Mouse (Mus musculus): ENCODE measurements around the gene Gbp7.
"Not testable (repeated sequence)": the region's sequence is repeated elsewhere in the genome, so short reads cannot be mapped to it uniquely, and the experiment has no call there.

Gene Gbp7

DNA sequence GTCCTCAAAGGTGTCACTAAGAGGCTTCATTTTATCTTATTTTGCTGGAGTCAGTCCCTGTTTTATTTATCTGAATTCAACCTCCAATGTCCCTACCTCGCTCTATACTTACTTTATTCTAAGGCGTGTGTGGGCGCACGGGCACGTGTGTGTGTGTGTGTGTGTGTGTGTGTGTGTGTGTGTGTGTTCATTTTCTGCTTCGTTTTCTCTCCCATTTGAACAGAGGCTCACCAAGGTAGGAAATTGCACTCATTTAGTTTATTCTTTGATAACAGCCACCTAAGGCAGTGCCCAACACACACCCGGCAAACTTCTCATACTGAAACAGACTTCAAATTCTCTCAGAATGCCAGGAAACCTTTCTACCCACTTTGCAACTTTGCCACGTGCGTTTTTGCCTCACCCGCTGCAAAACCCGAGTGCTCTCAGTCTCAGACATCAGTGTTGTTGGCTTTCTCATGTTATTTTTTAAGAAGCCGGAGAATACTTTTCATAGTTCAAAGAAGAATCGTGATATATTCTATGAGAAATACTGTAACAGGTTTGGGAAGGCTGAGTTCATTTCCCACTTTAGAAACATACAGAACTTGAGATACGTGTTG is 31.0 kb downstream of the Gbp7 start:
- no peak for DNase-seq (ENCODE audit: low read depth, low spot score)

DNA sequence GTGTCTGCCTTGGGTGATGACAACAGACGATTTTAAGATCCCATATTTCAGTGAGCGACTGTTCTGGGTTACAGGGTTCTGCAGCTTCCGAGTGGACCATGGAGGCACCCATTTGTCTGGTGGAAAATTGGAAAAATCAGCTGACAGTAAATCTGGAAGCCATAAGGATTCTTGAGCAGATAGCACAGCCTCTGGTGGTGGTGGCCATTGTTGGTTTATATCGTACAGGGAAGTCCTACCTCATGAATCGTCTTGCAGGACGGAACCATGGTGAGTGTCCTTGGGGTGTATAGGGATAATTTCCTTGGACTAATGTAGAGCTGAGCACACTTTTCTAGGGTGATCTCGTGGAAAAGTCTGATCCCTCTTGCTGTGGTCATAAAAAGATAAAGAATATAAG is 31.5 kb downstream of the Gbp7 start:
- DNase-seq (ENCODE audit: low read depth, low spot score): no peak

DNA sequence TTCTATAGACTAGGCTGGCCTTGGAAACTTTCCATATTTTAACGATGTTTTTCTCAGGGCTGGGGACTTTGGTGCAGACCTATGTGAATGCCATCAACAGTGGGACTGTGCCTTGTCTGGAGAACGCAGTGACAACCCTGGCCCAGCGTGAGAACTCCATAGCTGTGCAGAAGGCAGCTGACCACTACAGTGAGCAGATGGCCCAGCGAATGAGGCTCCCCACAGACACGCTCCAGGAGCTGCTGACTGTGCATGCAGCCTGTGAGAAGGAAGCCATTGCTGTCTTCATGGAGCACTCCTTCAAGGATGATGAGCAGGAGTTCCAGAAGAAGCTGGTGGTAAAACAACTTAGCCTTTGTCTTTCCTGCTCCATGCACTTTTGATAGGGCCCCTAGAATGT is 37.3 kb downstream of the Gbp7 start:
- DNase-seq (ENCODE audit: low read depth, low spot score): not testable (repeated sequence)

DNA sequence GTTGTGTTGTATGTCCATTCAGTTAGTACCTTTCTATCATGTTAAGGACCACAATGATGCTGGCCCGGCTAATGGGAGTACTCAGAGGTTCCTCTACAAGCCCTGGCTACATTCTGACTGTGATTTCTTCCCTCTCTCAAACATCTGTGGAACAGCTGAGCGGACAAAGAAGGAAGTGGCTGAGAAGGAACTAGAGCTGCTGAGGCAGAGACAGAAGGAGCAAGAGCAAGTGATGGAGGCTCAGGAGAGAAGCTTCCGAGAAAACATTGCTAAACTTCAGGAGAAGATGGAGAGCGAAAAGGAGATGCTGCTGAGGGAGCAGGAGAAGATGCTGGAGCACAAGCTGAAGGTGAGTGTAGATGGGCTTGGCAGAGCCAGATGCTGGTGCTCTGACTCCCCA is 40.6 kb downstream of the Gbp7 start:
- DNase-seq (ENCODE audit: low read depth, low spot score): no peak

DNA sequence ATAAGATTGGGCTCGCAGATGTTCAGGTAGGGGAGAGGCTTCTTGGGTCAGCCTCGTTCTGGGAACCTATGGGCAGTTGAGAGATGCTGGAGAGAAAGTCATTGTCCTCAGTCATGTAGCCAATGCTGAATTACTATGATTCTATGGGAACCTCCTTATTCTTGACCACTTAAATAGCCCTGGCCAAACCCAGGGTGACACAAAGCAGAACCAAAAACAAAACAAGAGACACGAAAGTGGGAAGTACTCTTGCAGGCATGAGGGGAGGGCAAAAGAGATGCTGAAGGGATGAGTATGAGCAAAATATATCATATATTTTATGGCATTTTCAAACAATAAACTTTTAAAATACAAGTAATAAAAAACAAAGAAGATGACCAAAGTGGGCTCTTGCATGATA is 47.0 kb downstream of the Gbp7 start:
- no peak for DNase-seq (ENCODE audit: low read depth, low spot score)

DNA sequence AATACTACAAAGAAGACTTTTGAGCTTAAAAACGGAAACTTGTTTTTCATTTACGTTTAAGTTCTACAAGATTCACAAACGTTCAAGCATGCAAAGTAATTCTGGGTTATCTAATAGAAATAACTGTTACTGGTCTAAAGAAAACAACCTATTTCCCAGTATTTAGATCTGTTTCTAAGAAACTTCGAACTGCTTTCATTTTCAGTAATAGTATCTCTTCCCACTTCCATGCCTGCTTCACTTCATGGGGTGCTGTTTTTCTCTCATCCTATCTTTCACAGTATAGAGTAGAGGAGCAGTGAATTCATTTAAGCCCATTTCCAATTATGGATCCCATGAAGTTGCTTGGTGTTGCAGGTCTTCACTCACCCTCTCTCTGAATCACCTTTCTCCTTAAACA is 48.2 kb downstream of the Gbp7 start:
- no peak for DNase-seq (ENCODE audit: low read depth, low spot score)

DNA sequence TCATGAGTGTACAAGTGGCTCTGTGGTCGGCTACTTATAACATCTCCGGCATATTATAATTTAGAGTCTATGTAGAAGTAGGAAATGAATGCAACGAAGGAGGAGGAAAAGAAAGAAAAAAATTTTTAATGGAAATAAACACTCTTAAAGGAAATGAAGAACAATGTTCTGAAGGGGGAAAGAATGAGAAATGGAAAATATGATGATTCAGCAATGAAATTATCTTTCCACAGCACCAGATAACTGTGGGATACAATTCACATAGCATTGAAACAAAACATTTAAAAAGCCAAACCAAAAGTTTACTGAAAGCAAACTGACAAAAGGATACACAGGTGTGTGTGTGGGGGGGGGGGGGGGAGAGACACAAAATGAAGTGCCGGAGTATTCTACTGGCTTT is 52.9 kb downstream of the Gbp7 start:
- DNase-seq (ENCODE audit: low read depth, low spot score): no peak

DNA sequence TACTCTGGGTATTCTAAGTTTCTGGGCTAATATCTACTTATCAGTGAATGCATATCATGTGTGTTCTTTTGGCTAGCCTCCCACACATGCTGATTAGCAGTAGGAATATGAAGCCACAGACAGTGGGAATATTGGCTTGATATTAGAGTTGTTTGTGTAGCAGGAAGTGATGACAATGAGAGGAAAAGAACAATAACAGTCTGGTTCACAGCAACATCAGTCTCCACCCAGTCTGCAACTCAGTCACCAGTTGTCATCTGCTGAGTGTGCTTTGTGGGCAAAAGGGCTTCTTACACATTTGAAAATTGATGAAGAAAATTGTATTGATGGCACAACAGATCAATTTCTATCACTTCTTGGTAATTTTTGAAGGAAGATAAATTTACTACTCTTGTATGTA is 57.2 kb downstream of the Gbp7 start:
- no peak for DNase-seq (ENCODE audit: low read depth, low spot score)

DNA sequence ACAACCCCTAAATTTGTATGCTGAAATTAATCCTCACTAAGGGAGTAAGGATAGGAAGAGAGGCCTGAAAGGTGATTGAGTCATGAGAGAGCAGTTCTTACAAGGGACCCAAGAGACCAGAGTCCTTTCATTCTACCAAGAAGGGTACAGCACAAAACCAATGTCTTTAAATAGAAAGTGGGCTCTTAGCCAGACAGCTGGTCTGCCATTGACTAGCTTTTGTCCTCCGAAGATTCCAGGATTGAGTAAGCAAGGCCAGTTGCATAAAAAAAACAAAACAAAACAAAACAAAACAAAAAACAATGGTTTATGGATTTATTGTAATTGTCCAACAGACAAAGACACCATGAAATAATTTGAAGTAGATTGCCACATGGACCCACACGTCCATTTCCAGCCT is 58.7 kb downstream of the Gbp7 start:
- no peak for DNase-seq (ENCODE audit: low read depth, low spot score)

DNA sequence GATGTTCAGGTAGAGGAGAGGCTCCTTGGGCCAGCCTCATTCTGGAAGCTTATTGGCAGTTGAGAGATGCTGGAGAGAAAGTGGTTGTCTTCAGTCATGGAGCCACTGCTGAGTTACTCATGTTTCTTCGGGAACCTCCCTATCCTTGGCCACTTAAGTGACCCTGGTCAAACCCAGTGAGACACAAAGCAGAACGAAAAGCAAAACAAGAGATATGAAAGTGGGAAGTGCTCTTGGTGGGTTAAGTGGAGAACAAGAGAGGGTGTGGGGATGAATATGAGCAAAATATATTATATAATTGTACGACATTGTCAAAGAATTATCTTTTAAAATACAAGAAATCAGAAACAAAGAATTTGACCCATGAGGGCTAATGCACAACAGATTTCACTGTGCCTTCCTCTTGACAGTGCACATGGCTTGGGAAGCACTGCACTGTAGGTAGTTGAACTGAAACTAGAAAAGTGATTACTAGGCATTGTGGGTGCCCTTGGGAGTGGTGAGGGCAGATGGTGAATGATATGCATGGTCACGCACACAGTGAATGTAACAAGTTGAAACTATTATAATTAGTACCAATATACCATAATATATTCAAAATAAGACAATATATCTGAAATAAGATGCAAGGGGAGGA is 60.4 kb downstream of the Gbp7 start:
- no peak for DNase-seq (ENCODE audit: low read depth, low spot score)

DNA sequence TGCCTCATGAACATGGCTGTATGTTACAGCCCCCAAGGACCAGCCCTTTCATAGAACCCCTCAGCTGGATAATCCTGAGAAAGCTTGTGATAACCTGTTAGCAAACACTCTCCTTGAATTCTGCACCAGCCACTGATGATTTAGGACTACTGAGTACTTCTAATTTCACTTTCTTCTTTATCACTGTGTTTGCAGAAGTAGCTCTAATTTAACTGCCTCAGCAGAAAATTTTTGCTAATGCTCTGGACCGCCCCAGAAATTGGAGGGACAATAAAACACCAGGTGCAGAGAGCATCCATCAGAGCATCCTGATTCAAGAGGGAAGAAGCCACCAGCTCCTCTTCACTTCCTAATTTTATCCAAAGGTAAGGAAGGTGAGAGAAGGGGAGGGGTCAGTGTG is 64.4 kb downstream of the Gbp7 start, which contains the start of gene Gbp2b:
TSS of gene Gbp2b (plus strand) at position 301 of the 400 bp plus-strand sequence.
- DNase-seq (ENCODE audit: low read depth, low spot score): no peak

DNA sequence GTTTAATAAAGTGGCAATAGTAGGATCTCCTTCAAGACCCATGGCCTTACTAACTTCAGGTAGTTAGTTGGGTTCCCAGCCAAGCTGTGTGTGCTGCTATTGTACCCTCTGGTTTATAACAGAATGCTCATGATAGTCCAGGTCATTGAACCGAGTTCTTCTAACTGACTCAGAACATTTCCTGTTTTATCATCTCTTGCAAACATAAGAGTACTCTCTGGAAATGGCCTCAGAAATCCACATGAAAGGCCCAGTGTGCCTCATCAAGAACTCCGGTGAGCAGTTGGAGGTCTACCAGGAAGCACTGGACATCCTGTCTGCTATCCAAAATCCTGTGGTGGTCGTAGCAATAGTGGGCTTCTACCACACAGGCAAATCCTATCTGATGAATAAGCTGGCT is 67.8 kb downstream of the Gbp7 start:
- no peak for DNase-seq (ENCODE audit: low read depth, low spot score)

Data from mesoderm, embryonic 11.5 days (tissue).